Mouse (Mus musculus) heart, embryonic 11.5 days (tissue): ENCODE data around the gene Klf3. TPM values are rescaled to one million over a fixed set of nuclear protein-coding genes. Genes with fewer than 3 reads are reported as not detected.

ENCODE experiments used
- ATAC-seq: fragments of 200-750 bp; cut with Nextera tagmentation; replicated peaks from 2 replicates; pipeline ENCODE4 v1.8.0; 2017; ENCODE audit warnings: moderate library complexity; ENCODE audit not compliant: insufficient number of reproducible peaks, low FRiP score, low TSS enrichment
- H3K27ac ChIP-seq: fragments of 300-500 bp; sonication (generic); 2 replicates; pipeline ENCODE4 v1.5.1; 2014; ENCODE audit warnings: mild to moderate bottlenecking, low read depth, low read length
- H3K27me3 ChIP-seq: fragments of 300-500 bp; sonication (generic); 2 replicates; pipeline ENCODE4 v1.6.1; 2014; ENCODE audit warnings: mild to moderate bottlenecking, low read length, mixed read lengths; ENCODE audit not compliant: control insufficient read depth, insufficient read depth
- H3K36me3 ChIP-seq: fragments of 300-500 bp; sonication (generic); 2 replicates; pipeline ENCODE4 v1.6.1; 2014; ENCODE audit warnings: mild to moderate bottlenecking, low read length, moderate library complexity, mixed read lengths; ENCODE audit not compliant: control insufficient read depth, insufficient read depth
- H3K4me1 ChIP-seq: fragments of 300-500 bp; sonication (generic); 2 replicates; pipeline ENCODE4 v1.6.1; 2014; ENCODE audit warnings: low read length; ENCODE audit not compliant: control insufficient read depth, insufficient read depth
- H3K4me2 ChIP-seq: fragments of 300-500 bp; sonication (generic); 2 replicates; pipeline ENCODE4 v1.6.1; 2014; ENCODE audit warnings: mild to moderate bottlenecking, moderate library complexity
- H3K4me3 ChIP-seq: fragments of 300-500 bp; sonication (generic); 2 replicates; pipeline ENCODE4 v1.5.1; 2014; ENCODE audit warnings: low read depth, low read length
- H3K9ac ChIP-seq: fragments of 300-500 bp; sonication (generic); 2 replicates; pipeline ENCODE4 v1.6.1; 2014; ENCODE audit warnings: mild to moderate bottlenecking, low read depth, low read length, moderate library complexity
- H3K9me3 ChIP-seq: fragments of 300-500 bp; sonication (generic); replicated peaks from 2 replicates; pipeline ENCODE4 v1.6.1; 2016; ENCODE audit warnings: low read length; ENCODE audit not compliant: control insufficient read depth
- WGBS: fragments of 180-500 bp; shearing (Covaris S2); extraction: QIAGEN DNeasy Blood & Tissue Kit; methylation state at CpG from one replicate; pipeline ENCODE4 v1.1.7; 2014; ENCODE audit not compliant: insufficient replicate concordance; 5-methylcytosine and 5-hydroxymethylcytosine counted together
- polyA plus RNA-seq: library from polyadenylated mRNA; unstranded; fragments of >200 nt; fragmentation: Nextera tagmentation; extraction: Ambion mirVana; gene quantifications from 2 replicates; pipeline ENCODE4 v1.2.1, GENCODE M21; 2014

Gene Klf3
- polyA plus RNA-seq, 1 experiment from 2014 or later: 58.9 TPM

- Histone ChIP-seq H3K27me3 (no peaks in the 10 kb centered on the region), H3K4me2 (peak overlapping the region; percentile 56), H3K36me3 (peaks cover 10% of the 10 kb centered on the region), H3K9ac (peak overlapping the region; percentile 68), H3K27ac (peak overlapping the region; percentile 91), H3K9me3 (no peaks in the 10 kb centered on the region), H3K4me1 (peaks cover 77% of the 10 kb centered on the region), H3K4me3 (peak overlapping the region; percentile 39)
- ATAC-seq: peak; percentile 76
- 18% methylated on average over 22 of the region's 22 CpGs for WGBS
These were observed 9.2 kb downstream of the Klf3 start for GRCm38 (mm10) chr5:64812124-64812982.

- H3K9me3 ChIP-seq: no peaks in the 10 kb centered on the region
- 26% methylated on average over 4 of the region's 4 CpGs for WGBS
- peaks cover 13% of the 10 kb centered on the region for H3K36me3 ChIP-seq
- no peak for ATAC-seq
- H3K27ac ChIP-seq: peak overlapping the region; percentile 91
- peak overlapping the region; percentile 56 for H3K4me2 ChIP-seq
- no peaks in the 10 kb centered on the region for H3K27me3 ChIP-seq
- H3K4me3 ChIP-seq: peak overlapping the region; percentile 39
- H3K9ac ChIP-seq: peak overlapping the region; percentile 68
- H3K4me1 ChIP-seq: peaks cover 73% of the 10 kb centered on the region
These were observed 9.8 kb downstream of the Klf3 start for GRCm38 (mm10) chr5:64812983-64813304.

- Histone ChIP-seq H3K36me3 (peaks cover 16% of the 10 kb centered on the region), H3K4me2 (peak overlapping the region; percentile 56), H3K4me1 (peaks cover 69% of the 10 kb centered on the region), H3K27me3 (no peaks in the 10 kb centered on the region), H3K4me3 (peak overlapping the region; percentile 39; the same call in 1 of the 2 replicates), H3K9ac (no peak overlapping the region), H3K27ac (peak overlapping the region; percentile 91; the same call in 1 of the 2 replicates), H3K9me3 (no peaks in the 10 kb centered on the region)
- no peak for ATAC-seq
- WGBS: 13% methylated on average over 9 of the region's 9 CpGs
These were observed 10.2 kb downstream of the Klf3 start for GRCm38 (mm10) chr5:64813361-64813760.

- WGBS: 80% methylated on average over 7 of the region's 7 CpGs
- Histone ChIP-seq H3K4me3 (no peak overlapping the region), H3K27ac (no peak overlapping the region), H3K9ac (no peak overlapping the region), H3K36me3 (peaks cover 23% of the 10 kb centered on the region), H3K4me1 (peaks cover 59% of the 10 kb centered on the region), H3K9me3 (no peaks in the 10 kb centered on the region), H3K27me3 (no peaks in the 10 kb centered on the region), H3K4me2 (no peak overlapping the region)
- ATAC-seq: no peak
These were observed 11.2 kb downstream of the Klf3 start for GRCm38 (mm10) chr5:64814416-64814815.

- H3K9ac ChIP-seq: no peak overlapping the region
- no peaks in the 10 kb centered on the region for H3K9me3 ChIP-seq
- ATAC-seq: no peak
- peaks cover 23% of the 10 kb centered on the region for H3K36me3 ChIP-seq
- H3K4me2 ChIP-seq: no peak overlapping the region
- H3K4me1 ChIP-seq: peaks cover 48% of the 10 kb centered on the region
- no peak overlapping the region for H3K4me3 ChIP-seq
- no peaks in the 10 kb centered on the region for H3K27me3 ChIP-seq
- no peak overlapping the region for H3K27ac ChIP-seq
- WGBS: 76% methylated on average over 8 of the region's 8 CpGs
These were observed 12.4 kb downstream of the Klf3 start for GRCm38 (mm10) chr5:64815631-64816030.

GRCm38 (mm10) chr5:64816290-64816973 lies 13.2 kb downstream of the Klf3 start:
- no peaks in the 10 kb centered on the region for H3K27me3 ChIP-seq
- ATAC-seq: no peak
- H3K4me3 ChIP-seq: no peak overlapping the region
- 50% methylated on average over 15 of the region's 15 CpGs for WGBS
- no peak overlapping the region for H3K27ac ChIP-seq
- peaks cover 40% of the 10 kb centered on the region for H3K4me1 ChIP-seq
- H3K9me3 ChIP-seq: no peaks in the 10 kb centered on the region
- H3K9ac ChIP-seq: no peak overlapping the region
- H3K4me2 ChIP-seq: no peak overlapping the region
- peaks cover 23% of the 10 kb centered on the region for H3K36me3 ChIP-seq

GRCm38 (mm10) chr5:64816974-64817296 lies 13.7 kb downstream of the Klf3 start:
- Histone ChIP-seq H3K9me3 (no peaks in the 10 kb centered on the region), H3K4me1 (peaks cover 35% of the 10 kb centered on the region), H3K27me3 (no peaks in the 10 kb centered on the region), H3K4me2 (no peak overlapping the region), H3K9ac (no peak overlapping the region), H3K4me3 (no peak overlapping the region), H3K27ac (no peak overlapping the region), H3K36me3 (peaks cover 25% of the 10 kb centered on the region)
- no peak for ATAC-seq
- WGBS: 57% methylated on average over 8 of the region's 8 CpGs

- ATAC-seq: no peak
- 85% methylated on average over 6 of the region's 6 CpGs for WGBS
- Histone ChIP-seq H3K27me3 (no peaks in the 10 kb centered on the region), H3K9me3 (no peaks in the 10 kb centered on the region), H3K4me2 (no peak overlapping the region), H3K4me1 (peaks cover 20% of the 10 kb centered on the region), H3K9ac (no peak overlapping the region), H3K27ac (no peak overlapping the region), H3K4me3 (no peak overlapping the region), H3K36me3 (peaks cover 46% of the 10 kb centered on the region)
These were observed 16.2 kb downstream of the Klf3 start for GRCm38 (mm10) chr5:64819390-64819789.
